Mouse (Mus musculus): ENCODE data around the gene Gpc5.
A peak's percentile ranks its signal among the peaks of the same experiment; 100 is the strongest.

The Gpc5 gene

DNA sequence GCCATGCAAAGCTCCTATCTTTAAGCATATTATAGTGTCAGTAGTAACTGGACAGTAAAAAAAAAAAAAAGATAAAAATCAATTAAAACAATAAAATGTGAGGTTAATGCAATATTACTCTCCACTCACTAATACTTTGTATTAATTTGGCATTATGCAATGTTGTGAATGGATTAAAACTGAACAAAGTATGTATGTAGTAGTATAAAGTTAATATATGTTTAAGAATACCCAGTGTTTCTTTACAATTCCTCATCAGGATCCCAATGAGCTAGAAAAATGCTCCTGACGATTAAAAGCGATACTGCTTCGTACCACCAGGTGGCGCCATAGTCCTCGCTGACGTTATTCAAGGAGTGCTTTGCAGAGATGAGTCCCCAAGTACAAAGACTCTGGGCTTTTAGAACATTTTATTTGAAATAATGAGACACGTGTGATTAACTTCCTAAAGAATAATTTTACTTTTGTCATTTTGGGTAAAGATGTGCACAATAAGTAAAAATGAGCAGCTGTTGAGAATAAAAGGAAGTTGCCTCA is 739.3 kb downstream of the Gpc5 start:
- peak; percentile 64 for DNase-seq (ENCODE audit: low read depth, low spot score)

DNA sequence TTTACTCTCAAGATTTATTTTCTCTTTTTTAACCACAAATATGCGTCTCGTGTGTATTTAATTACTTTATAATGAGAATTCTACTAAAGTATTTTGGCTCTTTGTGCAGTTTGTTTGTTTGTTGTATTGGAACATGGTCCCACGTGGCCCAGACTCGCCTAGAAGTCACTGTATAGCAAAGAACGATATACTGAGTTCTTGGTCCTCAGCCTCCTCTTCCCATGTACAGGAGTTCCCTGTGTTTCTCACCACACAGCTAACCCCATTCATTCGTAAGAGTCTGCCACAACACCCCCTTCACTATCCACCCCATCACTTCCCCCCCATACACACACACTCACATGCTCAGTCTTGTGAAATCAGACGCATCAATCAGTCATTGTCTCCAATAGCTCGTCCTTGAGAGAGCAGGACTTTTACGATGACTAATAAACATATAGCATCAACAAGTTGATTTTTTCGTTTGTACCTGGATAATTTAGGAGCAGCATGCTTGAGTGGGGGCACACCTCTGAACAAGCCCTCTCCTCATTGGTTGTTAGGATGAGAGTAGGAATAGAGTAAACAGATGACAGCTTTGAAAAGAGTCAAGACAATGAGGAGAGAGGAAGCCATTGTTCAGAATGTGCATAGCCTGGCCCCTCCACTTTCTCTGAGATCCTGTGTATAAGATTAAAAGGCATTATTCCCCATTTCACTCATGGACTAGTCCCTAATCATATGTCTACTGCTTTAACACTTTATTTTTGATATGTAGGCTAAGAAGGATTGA is 740.0 kb downstream of the Gpc5 start:
- DNase-seq (ENCODE audit: low read depth, low spot score): no peak

DNA sequence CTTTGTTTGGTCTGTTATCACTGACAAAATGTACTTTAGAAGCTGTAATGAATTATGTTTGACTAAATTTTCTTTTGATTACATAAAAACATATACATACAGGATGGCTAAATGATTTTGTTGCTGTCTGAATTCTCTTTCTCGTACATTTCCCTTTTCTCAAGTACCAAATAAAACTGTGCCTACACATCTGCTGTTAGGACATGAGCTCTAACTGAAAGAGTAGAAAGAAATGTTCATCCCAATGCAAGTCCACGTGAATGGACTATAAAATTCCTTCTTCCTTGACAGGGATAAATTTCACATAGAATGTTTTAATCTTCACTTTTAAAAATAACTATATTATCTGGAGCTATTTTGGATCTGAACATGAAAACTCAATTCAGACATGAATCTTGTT is 751.8 kb downstream of the Gpc5 start:
- DNase-seq (ENCODE audit: low read depth, low spot score): no peak

DNA sequence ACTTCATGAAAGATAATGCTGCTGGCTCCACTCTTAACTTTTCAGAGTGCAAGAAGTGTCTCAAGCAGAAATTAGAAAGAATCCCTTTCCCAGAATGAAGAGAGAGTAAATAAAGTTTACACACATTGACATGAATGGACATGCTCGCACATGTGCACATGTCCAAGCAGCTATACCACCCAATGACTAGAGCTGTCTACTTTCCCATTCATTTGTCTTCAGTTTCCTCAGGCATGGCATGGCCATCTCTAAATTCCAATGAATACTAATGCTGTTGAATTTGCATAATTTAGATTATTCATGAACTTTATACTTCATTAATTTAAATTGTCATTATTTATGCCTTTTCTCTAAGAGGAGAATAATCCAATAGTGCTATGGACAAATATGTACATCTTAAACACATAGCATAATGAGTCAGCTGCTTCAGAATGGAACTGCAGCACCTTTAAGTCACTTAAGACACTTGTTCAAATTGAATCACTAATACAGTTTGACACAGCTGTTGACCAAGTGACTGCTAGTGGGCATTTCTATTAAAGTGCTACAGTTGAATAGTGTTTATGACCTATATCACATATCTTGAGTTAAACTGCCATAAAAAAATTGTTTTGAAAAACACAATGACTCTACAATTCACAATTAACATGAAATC is 752.9 kb downstream of the Gpc5 start:
- DNase-seq (ENCODE audit: low read depth, low spot score): no peak

DNA sequence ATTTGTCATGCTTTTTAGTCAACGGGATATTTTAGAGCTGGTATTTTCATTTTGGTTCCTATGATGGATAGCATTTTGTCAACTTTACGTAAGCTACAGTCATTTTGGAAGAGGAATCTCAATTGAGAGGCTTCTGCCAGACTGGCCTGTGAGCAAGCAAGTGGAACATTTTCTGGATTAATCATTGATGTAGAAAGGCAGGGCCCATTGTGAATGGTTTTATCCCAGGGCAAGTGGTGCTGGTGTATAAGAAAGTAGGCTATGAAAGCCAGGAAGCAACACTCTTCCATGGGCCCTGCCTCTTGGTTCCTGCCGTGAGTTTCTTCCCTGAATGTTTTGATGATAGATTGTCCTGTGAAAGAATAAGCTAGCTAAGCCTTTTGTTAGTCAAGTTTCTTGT is 777.1 kb downstream of the Gpc5 start:
- no peak for DNase-seq (ENCODE audit: low read depth, low spot score)

DNA sequence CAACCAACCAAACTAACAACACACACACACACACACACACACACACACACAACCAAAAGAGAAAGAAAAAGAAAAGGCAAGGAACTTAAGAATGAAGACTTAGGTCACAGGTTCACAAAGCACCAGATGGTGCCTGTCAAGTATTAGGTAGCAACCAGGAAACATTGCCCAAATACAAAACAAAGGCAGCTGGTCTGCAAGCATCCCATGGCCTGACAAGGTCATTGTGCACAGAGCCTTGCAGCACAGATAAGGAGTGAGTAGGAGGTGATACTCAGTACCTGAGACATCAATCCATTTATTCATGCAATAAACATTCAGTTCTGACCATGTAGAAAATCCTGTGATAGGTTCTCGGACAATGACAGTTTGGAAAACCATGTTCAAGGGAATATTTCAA is 884.0 kb downstream of the Gpc5 start:
- no peak for DNase-seq (ENCODE audit: low read depth, low spot score)

DNA sequence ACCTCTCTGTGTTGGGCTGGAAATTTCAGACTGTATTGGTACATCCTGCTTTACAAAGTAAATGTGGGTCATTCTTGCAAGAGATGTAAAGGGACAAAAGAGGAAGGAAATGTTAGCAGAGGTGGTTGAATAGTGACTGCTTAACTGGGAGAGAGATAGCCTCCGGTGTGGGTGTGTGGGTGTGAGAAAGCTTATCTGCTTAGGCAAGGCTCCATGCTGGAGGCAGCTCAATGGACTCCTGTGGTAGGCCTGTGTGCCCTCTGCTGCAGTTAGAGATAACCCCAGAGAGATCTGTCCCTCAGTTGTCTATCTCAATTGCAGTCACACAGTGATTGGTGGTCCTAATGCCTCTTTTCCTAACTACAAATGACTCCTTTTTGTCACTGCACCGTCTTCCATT is 887.2 kb downstream of the Gpc5 start:
- DNase-seq (ENCODE audit: low read depth, low spot score): no peak

DNA sequence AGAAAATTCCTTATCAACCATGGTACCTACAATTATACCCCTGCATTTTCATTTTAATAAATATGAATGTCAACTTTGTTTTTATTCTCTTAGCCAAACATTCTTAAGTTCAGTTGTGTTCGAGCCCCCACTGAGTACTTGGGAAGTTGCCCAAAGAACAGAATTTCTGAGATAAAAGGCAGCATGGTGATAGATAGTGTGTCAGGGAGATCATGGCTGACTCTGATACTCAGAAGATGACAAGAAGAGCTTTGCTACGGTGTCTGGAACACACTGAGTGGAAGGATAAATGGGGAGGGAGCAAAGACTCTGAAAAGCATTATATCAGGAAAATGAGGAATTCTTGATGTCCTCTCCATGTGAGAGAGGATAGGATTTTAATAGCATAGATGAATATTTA is 898.7 kb downstream of the Gpc5 start:
- no peak for DNase-seq (ENCODE audit: low read depth, low spot score)

DNA sequence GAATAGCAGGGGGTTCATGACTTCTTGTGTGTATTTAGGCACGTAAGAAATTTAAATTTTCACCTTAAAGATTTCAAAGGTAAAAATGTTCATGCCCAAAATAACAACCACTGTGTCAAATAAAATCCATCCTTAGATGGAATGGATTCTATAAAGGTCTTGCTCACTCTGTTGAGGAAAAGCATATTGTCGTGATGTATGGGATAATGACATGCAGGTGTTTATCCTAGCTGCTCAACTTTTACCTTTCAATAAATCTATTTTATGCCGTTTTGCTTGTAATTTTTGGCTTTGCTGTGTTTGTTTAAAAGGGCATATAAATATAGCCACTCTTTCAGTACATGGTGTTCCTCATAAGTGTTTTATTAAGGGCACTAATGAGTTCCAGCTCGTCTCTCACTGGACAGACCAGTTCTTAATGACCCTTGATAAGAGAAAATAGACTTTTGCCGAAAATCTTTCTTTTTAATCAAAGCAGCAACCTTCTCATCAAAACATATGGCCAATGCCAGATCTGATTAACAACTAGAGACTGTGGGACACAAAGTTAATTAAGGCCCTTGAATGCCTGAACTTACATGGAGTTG is 901.6 kb downstream of the Gpc5 start:
- DNase-seq (ENCODE audit: low read depth, low spot score): no peak

DNA sequence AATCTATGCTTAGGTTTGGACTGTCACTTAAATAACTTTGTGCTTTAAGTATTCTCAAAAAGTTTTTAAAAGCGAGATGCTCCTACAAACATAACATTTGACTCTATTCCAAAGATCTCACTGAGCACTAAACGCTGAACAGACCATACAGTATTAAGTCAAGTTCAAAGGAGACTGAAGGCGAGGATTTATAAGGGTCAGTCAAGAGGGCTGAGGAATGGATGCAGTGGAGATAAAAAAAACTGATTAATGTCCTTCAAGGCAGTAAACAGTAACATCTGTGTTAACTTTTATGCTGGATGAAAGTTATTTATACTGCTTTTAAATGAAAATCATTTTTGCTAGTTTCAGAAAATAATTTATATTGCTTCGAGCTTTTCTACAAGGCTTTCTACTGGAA is 906.9 kb downstream of the Gpc5 start:
- no peak for DNase-seq (ENCODE audit: low read depth, low spot score)

DNA sequence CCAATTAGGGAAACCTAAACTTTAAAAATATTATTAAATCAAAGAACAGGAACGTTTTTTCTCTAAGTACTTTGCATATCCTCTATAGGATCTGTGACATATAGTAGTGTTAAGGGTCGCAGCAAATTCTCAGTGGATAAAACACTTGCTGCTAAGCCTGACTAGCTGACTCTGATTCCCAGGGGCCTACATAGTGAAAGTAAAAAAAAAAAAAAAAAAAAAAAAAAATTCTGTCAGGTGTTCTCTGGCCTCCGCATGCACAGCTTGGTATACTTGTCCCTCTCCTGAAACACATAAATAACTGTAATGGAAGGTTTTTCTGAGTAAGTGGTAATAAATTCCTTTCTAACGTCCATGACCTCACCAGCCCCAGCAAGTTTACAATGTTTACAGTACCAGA is 995.0 kb downstream of the Gpc5 start:
- DNase-seq (ENCODE audit: low read depth, low spot score): no peak

DNA sequence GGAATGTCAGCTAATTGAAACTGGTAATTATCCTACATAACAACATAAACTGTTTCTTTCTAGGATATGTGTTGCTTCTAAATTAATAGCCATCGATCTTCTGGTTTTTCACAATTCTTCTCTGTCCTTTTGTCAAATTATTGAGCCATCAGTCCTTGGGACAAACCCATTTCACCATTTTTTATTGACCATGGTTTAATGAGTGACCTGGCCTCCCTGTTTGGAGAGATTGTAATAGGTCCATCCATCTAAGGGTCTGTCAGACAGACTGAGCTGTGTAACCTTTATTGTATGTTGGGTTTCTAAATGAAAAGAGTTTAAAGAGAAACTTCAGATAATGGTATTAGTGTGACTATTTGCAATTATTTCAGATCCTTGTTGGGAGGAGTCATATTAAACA is 1035.9 kb downstream of the Gpc5 start:
- DNase-seq (ENCODE audit: low read depth, low spot score): no peak

DNA sequence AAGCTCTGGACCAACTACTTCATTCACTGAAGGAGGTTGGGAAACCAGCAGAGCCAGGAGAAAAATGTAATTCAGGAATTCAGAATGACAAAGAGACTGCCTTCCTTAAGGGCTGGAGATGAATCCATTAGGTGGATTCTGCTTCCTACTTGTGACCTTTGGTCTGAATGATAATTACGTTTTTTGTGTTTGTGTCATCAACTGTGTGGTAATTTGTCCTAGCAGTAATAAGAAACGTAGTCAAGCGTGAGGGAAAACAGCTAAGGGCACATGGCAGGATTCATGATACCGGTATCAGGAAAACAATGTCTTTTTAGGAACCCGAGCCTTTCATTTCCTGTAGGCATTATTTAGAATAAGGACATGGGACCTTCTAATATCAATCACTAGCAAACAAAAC is 1045.3 kb downstream of the Gpc5 start:
- no peak for DNase-seq (ENCODE audit: low read depth, low spot score)

DNA sequence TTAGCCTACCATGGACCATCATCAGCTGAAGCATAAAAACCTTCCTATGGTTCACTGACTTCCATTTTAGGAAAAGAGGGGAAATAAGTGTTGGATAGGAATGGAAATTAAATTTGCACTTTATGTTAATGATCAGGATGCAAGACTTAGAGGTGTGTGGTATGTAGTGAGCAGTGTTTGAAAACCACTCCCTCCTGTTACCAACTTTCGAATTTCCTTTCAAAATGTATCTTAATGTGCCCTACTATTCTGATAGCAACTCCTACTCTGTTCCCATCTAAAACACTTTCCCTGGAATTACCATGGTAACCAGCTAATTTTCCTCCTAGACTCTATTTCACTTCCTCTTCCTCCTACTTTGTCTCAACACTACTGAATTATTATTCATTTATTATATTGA is 1045.8 kb downstream of the Gpc5 start:
- no peak for DNase-seq (ENCODE audit: low read depth, low spot score)

DNA sequence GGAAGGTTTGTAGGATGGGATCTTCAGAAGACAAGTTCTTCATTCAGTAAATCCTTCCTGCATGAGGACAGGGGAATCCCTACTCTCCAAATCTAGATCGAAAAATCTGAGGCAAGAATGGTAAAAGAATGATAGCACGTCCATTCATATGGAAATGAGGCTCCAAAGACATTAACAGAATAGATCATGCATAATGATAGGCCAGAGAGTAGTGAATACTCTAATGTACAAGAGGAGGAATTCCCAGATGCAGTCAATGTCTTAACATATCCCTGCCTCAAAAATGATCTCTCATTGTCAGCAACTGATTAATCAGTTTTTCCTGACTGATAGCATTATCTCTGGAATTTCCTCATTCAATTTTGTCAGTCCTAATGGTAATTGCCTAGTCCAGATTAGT is 1070.6 kb downstream of the Gpc5 start:
- no peak for DNase-seq (ENCODE audit: low read depth, low spot score)

DNA sequence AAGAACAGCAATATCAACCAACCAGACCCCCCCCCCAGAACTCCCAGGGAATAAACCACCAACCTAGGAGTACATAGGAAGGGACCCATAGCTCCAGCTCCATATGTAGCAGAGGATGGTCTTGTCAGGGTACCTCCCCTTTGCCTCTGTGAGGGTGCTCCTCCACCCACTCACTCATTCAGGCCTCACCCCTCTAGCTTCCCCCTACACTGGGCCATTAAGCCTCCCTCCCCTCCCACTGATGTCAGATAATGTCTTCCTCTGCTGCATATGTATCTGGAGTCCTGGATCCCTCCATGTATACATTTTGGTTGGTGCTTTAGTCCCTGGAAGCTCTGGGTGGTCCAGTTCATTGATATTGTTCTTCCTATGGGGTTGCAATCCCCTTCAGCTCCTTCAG is 1075.4 kb downstream of the Gpc5 start:
- DNase-seq (ENCODE audit: low read depth, low spot score): no peak

DNA sequence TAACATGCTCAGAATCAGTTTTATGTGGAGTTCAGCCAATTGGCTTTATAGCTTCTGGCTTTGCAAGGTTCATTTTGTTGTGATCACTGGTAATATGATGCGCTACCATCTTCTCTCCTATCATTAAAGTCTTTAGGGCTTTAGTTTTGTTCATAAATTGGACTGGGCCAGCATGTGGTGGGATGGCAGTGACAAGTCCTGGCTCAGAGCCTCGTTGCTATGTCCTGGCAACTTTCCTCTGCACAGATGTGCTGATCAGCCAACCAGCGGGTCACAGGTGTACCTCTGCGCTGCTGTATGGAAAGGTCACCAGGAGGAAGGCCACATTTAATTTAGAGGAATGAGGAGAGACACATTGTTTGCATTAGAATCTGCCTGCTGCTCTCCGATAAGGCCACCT is 1077.1 kb downstream of the Gpc5 start:
- no peak for DNase-seq (ENCODE audit: low read depth, low spot score)

DNA sequence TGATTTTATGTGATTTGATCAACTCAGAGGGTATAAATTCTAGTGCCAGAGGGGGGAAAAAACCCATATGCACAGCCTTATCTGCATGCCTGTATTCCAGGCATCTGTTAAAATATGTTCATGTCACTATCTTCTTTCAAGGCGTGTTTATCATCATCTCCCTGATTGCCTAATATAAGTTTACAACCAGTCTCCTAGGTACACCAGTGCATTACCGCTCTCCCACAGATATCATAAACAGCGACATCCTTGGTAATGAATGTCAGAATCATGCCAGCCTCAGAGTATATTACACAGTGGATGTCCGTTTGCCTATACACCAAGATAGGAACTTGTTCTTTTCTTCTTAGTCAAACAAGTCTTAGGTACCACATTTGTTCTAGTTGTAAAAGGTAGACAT is 1095.0 kb downstream of the Gpc5 start:
- DNase-seq (ENCODE audit: low read depth, low spot score): no peak

DNA sequence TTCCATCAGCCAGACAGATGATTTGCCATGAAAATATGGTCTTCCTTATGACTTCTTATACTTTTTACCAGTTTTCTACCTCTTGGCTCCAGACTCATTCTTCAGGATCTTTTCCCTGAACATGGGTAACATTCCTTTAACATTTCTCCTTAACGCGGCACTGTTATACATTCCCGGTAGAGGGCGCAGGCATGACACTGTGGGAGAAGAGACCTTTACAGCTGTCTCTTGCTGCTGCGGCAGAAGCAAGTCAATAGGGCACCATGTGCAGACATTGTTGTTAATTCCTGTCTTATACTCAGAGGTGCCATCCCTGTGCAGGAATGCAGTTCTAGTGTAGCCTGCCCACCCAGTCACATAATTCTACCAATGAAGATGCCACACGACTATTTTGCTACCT is 1115.0 kb downstream of the Gpc5 start:
- no peak for DNase-seq (ENCODE audit: low read depth, low spot score)

DNA sequence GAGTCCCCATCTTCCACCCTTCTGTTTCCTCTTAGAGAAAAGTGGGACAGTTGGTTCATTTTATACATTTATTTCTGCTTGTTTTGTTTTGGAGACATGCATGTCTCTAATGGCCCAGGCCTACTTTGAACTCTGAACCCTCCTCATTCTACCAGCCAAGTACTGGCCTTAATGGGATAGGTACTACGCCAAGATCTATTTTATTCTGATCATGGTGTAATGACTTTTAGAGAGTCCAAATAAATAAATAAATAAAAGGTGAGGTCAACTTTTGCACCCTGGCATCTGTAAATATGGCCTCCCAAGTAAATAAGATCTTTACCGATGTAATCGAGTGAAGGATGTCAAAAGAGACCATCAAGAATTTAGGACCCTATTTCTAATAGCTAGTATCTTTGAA is 1116.6 kb downstream of the Gpc5 start:
- DNase-seq (ENCODE audit: low read depth, low spot score): no peak

DNA sequence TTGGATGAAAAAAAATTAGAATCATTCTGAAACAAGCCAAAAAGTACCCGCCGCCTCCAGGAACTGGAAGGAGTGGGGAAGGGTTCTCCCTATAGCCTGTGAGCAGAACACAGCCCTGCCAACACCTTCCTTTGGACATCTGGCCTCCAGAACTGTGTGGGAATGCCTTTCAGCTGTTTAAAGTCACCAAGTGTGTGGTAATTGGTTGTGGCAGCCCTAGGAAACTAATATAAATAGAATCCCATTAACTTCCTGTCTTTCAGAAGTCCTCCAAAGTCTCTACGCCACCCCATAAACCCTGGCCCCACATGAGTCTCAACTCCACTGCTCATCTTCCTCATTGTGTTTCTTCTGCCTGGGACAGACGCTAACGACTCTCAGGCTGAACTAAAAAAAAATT is 1117.0 kb downstream of the Gpc5 start:
- no peak for DNase-seq (ENCODE audit: low read depth, low spot score)

DNA sequence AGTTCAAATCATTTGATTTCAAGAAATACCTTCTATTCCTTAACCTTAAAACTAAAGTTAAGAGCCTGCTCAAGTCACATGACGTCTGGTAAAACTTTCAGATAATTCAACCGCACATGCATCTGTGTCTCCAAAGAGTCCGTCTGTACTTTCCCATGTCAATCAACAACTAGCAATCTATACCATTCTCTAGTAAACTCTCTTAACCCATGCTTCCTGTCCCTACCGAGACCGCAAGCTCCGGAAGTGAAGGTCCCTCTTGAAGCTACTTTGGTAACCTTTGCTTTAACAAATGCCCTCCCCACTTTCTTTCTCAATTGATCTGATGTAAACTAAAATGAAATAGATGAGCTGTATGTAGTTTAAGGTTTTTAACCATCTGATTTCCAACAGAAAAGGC is 1118.3 kb downstream of the Gpc5 start:
- DNase-seq (ENCODE audit: low read depth, low spot score): no peak

DNA sequence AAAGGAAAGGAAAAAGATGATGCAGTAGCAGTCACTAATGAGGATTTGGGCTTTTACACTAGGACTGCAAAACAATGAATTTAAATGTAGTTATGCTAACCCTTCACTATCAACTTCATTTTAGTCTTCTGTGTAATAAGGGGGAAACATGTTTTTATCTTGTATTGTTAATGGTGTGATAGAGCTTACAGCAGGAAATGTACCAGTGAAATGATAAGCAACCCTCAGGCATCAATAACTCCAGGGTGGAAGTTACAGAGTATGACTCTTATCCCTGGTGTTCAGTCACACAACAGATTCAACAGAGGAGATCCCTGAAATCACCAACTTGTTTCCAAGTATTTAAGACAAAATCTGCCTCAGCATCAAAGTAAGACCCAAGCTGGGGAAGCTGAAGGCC is 1120.0 kb downstream of the Gpc5 start:
- DNase-seq (ENCODE audit: low read depth, low spot score): no peak

Data from brain, embryonic 18.5 days (tissue).